Mouse (Mus musculus): ENCODE data around the gene Mybpc3.

DNA sequence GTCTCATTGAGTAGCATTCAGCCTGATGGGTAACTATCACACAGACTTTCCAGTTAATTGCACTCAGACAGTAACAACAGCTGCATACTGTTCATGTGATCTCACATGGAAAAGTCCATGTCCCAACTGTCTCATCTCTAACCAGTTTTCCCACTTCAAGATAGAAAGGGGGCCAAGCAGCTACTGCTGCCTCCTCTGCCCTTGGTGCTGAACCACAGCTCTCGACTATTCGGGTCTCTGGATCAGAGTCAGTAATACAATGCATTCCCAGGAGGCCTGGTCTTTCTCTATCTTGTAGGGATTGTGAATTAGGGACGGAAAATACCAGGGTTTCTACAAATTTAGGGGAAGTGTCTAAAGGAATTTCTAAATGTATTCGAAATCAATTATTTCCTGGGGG, 61.9 kb downstream of the Mybpc3 start:
- TF ChIP-seq POLR2A (IDR thresholded peaks at IDR 0.05; ENCODE audit: borderline replicate concordance, insufficient read depth, low read length) (no peak), CTCF (IDR thresholded peaks at IDR 0.05; ENCODE audit: borderline replicate concordance, insufficient read depth, low read depth, low read length) (no peak)
